Mouse (Mus musculus) Patski (cell line): ENCODE results near the gene Umps. TPM values are rescaled to one million over a fixed set of nuclear protein-coding genes. Genes with fewer than 3 reads are reported as not detected.

Experiments used
- ATAC-seq: fragments of 100-300 bp; one replicate; pipeline ENCODE4 v1.8.0; 2021
- CTCF ChIA-PET: fragments of 350-600 bp; sonication (Branson Sonifier 250); formaldehyde crosslinking; loops from one replicate; lab custom pipeline; 2022; ENCODE audit warnings: inconsistent platforms; lab: Charles Lee
- POLR2A ChIA-PET: fragments of 350-600 bp; sonication (Branson Sonifier 250); formaldehyde crosslinking; loops from one replicate; lab custom pipeline; 2022; ENCODE audit warnings: antibody characterized with exemption, inconsistent platforms; lab: Charles Lee
- DNase-seq: peaks from one replicate; pipeline ENCODE4 v3.0.0-alpha.2; 2011; ENCODE audit warnings: low read depth, low spot score
- H3K27me3 ChIP-seq: fragments of 371-371 bp; one replicate; pipeline ENCODE4 v1.5.1; 2021
- CTCF ChIP-seq: fragments of 100-300 bp; IDR thresholded peaks from one replicate; pipeline ENCODE4 v1.5.1; 2021
- in situ Hi-C: fragments of 300-500 bp; cut with MboI; formaldehyde crosslinking; loops from 3 replicates; pipeline ENCODE4 v1.11.1; 2018; ENCODE audit warnings: low pct_unique_long_range_greater_than_20kb, mixed read lengths
- polyA plus RNA-seq: library from polyadenylated mRNA; unstranded; gene quantifications from one replicate; pipeline ENCODE4 v1.2.3, GENCODE M21; 2021

Umps gene
- polyA plus RNA-seq, 1 experiment from 2014 or later, result 45.3 TPM

DNA sequence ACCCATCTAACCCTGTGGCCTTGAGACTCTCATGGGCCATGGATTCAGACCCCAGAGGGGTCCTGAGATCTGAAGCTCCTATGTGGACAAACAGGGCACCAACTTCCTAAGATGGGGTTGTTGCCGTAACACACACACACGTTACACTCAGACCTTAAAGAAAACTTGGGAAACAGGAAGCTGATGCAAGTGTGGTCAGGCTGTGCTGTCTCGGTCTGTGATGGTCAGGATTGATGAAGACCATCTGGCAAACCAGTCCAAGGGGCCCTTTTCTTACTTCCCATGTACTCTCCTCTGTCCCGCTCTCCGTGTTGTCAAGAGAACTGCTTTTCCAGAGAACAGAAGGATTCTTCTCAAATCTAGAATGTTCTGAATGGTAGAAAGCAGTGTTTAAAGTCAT is 45.3 kb downstream of the Umps start:
- POLR2A ChIA-PET, result no interaction called here
- no peak for ATAC-seq
- H3K27me3 ChIP-seq, result no peaks in the 10 kb centered on the region
- CTCF ChIA-PET, result interaction anchor here (0.8 to 1.3 kb wide), 2 partner anchors 12 to 35 kb away, joined by 3 read pairs; no protein-coding TSS in a partner anchor
- DNase-seq, result no peak
- no peak for TF ChIP-seq CTCF
- in situ Hi-C loops, result no loop called here

DNA sequence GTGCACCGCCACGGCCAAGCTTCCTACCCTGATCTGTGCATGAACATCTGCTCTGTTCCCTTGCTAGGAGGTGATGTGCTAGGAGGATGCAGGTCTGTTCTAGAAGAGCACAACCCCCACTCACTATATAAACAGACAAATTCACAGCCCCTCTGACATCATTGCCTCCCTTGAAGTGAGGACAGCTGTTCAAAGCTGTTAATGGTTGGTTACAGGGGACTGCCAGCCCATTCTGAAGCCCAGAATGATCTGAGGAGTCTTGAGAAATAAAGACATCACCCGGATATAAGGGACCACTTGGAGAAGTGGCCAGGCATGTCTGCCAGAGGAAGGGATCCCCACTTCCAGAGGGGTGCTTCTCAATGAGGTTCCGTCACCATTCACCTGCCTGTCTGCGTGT is 48.9 kb downstream of the Umps start:
- in situ Hi-C loops, result no loop called here
- CTCF ChIA-PET, result no interaction called here
- no peaks in the 10 kb centered on the region for H3K27me3 ChIP-seq
- ATAC-seq (no peak), DNase-seq (no peak)
- no peak for TF ChIP-seq CTCF
- POLR2A ChIA-PET, result interaction anchor here (0.5 kb wide), 1 partner anchor 23 kb away, joined by 3 read pairs; no protein-coding TSS in a partner anchor

DNA sequence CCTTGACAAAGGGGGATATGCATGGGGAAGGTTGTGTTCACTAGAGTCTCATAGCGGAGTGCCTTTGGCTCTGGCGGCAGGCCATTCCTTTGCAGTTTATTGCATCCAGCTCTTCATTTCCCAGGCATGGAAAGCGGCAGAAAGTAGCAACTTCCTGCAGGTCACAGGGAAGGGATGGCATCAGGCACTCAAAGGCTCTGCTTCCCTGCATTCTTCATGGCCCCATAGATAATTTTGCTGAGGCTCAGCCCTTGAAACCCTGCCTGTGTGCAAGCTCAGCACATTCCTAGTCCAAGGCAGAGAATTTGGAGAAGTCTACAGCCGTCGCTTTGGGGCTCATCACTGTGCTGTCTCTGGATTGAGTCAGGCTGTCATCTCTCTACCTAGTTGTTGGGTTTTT is 49.4 kb downstream of the Umps start:
- CTCF ChIA-PET, result no interaction called here
- in situ Hi-C loops, result no loop called here
- ATAC-seq (no peak), DNase-seq (no peak)
- no peaks in the 10 kb centered on the region for H3K27me3 ChIP-seq
- POLR2A ChIA-PET, result interaction anchor here (0.8 kb wide), 1 partner anchor 26 kb away, joined by 5 read pairs; no protein-coding TSS in a partner anchor
- no peak for TF ChIP-seq CTCF

DNA sequence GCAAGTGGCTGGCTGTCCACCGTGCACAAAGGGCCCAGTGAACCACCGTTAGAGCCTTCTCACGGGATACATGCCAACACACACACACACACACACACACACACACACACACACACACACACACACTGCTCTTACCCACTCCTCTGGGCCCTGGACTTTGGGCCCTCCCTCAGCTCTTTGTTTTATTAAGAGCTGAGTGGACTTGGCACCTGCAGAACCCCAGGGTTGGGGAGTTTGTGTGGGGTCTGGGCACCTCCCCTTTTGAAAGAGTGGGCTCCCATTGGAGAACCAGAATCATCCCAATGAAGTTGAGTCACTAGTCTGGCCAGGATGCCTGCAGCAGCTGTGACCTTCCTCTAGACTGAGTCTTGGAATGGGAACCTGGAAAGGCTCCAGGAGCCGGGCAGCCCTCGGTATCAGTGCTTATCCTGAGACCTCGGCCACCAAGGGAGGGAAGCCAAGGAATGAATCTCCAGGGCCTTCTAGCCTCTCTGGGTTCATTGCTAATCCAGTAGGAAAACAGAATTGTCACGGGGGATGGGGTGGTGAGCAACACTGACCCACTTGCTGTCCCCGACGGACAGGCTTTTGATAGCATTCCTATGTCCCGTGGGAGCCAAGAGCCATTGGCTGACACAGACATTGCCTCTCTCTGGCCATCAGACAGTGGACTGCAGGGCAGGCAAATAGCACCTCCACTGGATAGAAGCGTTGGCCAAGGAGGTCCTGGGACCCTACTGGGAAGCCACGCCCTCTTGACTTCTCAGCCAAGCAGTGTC is 50.2 kb downstream of the Umps start:
- in situ Hi-C loops, result no loop called here
- ChIA-PET POLR2A (interaction anchor here (0.8 kb wide), 1 partner anchor 27 kb away, joined by 5 read pairs; no protein-coding TSS in a partner anchor), CTCF (interaction anchor here (1.0 to 1.8 kb wide), 2 partner anchors 13 to 21 kb away, joined by 3 to 4 read pairs; no protein-coding TSS in a partner anchor)
- DNase-seq (peak; percentile 82), ATAC-seq (peak; percentile 42)
- no peaks in the 10 kb centered on the region for H3K27me3 ChIP-seq
- TF ChIP-seq CTCF, result no peak

DNA sequence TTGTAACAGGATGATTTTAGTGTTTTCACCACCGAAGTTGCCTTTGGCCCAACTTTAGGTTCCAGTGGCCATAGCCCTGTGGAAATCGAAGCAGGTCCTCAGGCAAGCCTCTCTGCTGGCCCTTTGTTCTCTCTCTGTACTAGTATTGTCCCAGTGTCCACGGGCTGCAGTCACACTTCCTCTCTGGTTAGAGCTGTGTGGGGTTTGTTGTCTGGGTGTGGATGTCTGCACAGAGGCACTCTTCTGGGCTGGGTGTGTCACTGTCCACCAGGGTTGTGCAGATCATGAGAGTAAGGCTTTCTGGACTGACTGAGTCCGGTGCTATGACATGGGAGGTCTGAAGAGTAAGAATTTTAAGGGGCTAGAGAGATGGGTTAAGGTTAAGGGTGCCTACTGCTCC is 51.8 kb downstream of the Umps start:
- H3K27me3 ChIP-seq, result no peaks in the 10 kb centered on the region
- ATAC-seq, result no peak
- ChIA-PET POLR2A (interaction anchor here (0.7 kb wide), 1 partner anchor 17 kb away, joined by 5 read pairs; no protein-coding TSS in a partner anchor), CTCF (interaction anchor here (1.8 kb wide), 1 partner anchor 15 kb away, joined by 4 read pairs; no protein-coding TSS in a partner anchor)
- DNase-seq, result no peak
- no peak for TF ChIP-seq CTCF
- in situ Hi-C loops, result no loop called here

DNA sequence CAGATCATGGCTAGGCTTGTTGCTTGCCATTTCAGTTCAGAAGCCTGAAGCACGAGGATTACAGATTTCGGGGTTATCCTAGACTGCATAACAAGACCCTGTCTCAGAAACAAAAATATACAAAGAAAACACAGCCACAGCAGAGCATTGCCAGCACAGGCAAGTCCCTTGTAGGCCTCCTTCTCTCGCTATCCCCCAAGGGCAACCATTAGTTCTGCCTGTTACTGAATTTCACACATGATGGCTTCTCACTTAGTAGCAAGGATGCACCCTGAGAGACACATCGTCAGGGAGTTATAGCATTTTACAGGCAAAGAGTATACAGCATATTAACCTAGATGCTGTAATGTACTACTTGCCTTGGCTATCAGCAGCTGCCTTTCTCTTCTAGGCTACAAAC is 58.6 kb downstream of the Umps start:
- ChIA-PET POLR2A (interaction anchor here (0.5 kb wide), 1 partner anchor 80 kb away, joined by 3 read pairs; no protein-coding TSS in a partner anchor), CTCF (no interaction called here)
- no peaks in the 10 kb centered on the region for H3K27me3 ChIP-seq
- no peak for TF ChIP-seq CTCF
- ATAC-seq (no peak), DNase-seq (no peak)
- in situ Hi-C loops, result no loop called here

Other genes with a start within 250 kb of the Umps start
- not detected for gene Muc13, start 173.0 kb downstream of the Umps start, polyA plus RNA-seq
- gene Itgb5, start 137.4 kb downstream of the Umps start, polyA plus RNA-seq, result 355 TPM